Mouse (Mus musculus): ENCODE measurements around the gene Pa2g4. TPM values are rescaled to one million over a fixed set of nuclear protein-coding genes. Genes with fewer than 3 reads are reported as not detected.

The Pa2g4 gene
- total RNA-seq, 2 experiments from 2014 or later, result 43.4 to 50.5 TPM

DNA sequence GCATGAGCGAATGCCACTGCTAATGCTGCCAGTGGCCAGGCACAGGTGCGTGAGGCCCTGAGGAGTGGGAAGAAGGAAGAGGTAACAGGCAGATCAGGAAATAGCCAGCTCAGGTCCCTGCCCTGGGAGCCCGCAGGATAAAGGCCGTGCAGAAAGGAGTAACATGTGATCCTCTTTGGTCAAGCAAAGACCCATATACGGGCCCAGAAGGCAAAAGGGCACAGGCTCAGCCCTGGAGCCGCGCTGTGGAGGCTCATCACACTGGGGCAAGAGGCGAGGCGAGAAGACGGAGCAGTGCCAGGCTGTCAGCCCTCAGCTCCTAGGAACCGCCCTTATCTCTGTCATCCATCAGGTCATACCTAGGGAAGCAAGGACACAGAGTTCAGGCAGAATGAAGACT lies 55.5 kb downstream of the Pa2g4 start:
- intact Hi-C loops (cut with DNase I), result no loop called here
- no peak for DNase-seq

- DNase-seq, result no peak
- intact Hi-C loops (cut with DNase I), result no loop called here
These were observed 56.0 kb downstream of the Pa2g4 start for GRCm38 (mm10) chr10:128509831-128510230.

GRCm38 (mm10) chr10:128509203-128509602 lies 56.6 kb downstream of the Pa2g4 start:
- intact Hi-C loops (cut with DNase I), result no loop called here
- no peak for DNase-seq

- DNase-seq, result no peak
- intact Hi-C loops (cut with DNase I), result no loop called here
These were observed 57.5 kb downstream of the Pa2g4 start for GRCm38 (mm10) chr10:128508260-128508659.

Small RNA genes lying within 50 kb of the gene (microRNA-seq; reads per million reads assigned to microRNA genes)
- 0 reads per million in 2 experiments for gene Gm47275 (ENCODE audit: borderline number of aligned reads in 2 of 2)
- gene Mir6916 (ENCODE audit: borderline number of aligned reads in 2 of 2), result 0.72 to 1.3 reads per million in 2 experiments
- gene Mir6917 (ENCODE audit: borderline number of aligned reads in 2 of 2), result 0 reads per million in 2 experiments

Other genes starting within 250 kb of the Pa2g4 start
- gene Cnpy2, start 243.5 kb downstream of the Pa2g4 start, total RNA-seq (2021), result 10 to 100 TPM; 65.4 to 67.3 TPM
- gene Cs, start 228.3 kb downstream of the Pa2g4 start, total RNA-seq (2021), result 1,000 to 10,000 TPM; 1,152 to 1,240 TPM
- gene Coq10a, start 197.0 kb downstream of the Pa2g4 start, total RNA-seq (2021), result 100 to 1,000 TPM; 304 to 339 TPM
- 10 to 100 TPM; 41.2 to 43.2 TPM for gene Ankrd52, start 188.9 kb downstream of the Pa2g4 start, total RNA-seq (2021)
- gene Slc39a5, start 164.8 kb downstream of the Pa2g4 start, total RNA-seq (2021), result not detected
- 10 to 100 TPM; 44.6 to 49.6 TPM for gene Nabp2, start 154.5 kb downstream of the Pa2g4 start, total RNA-seq (2021)
- 10 to 100 TPM; 16.3 to 18.3 TPM for gene Rnf41, start 154.3 kb downstream of the Pa2g4 start, total RNA-seq (2021)
- gene Smarcc2, start 106.7 kb downstream of the Pa2g4 start, total RNA-seq (2021), result 10 to 100 TPM; 79.8 to 82.7 TPM
- gene Myl6, start 71.8 kb downstream of the Pa2g4 start, total RNA-seq (2021), result 100 to 1,000 TPM; 267 to 286 TPM
- gene Myl6b, start 67.3 kb downstream of the Pa2g4 start, total RNA-seq (2021), result 1 to 10 TPM; 2.8 to 3.2 TPM
- gene Esyt1, start 40.1 kb downstream of the Pa2g4 start, total RNA-seq (2021), result 10 to 100 TPM; 19.3 TPM
- gene Zc3h10, start 18.2 kb downstream of the Pa2g4 start, total RNA-seq (2021), result 1 to 10 TPM; 7.2 to 8.8 TPM
- gene Rpl41, start 16.7 kb downstream of the Pa2g4 start, total RNA-seq (2021), result 1,000 to 10,000 TPM; 1,509 to 1,535 TPM
- 1 to 10 TPM; 8.9 to 9.2 TPM for gene Erbb3, start 23.7 kb upstream of the Pa2g4 start, total RNA-seq (2021)
- 100 to 1,000 TPM; 246 to 289 TPM for gene Rps26, start 60.8 kb upstream of the Pa2g4 start, total RNA-seq (2021)
- gene Ikzf4, start 80.0 kb upstream of the Pa2g4 start, total RNA-seq (2021), result under 1 TPM; 0.62 to 0.69 TPM
- gene Suox, start 108.1 kb upstream of the Pa2g4 start, total RNA-seq (2021), result 10 to 100 TPM; 23.7 to 27.0 TPM
- gene Rab5b, start 130.3 kb upstream of the Pa2g4 start, total RNA-seq (2021), result 10 to 100 TPM; 80.8 to 81.1 TPM
- gene Pmel, start 138.2 kb upstream of the Pa2g4 start, total RNA-seq (2021), result under 1 TPM; 0.46 to 0.50 TPM
- gene Cdk2, start 139.0 kb upstream of the Pa2g4 start, total RNA-seq (2021), result 10 to 100 TPM; 13.8 to 13.9 TPM
- gene Dgka, start 178.9 kb upstream of the Pa2g4 start, total RNA-seq (2021), result 10 to 100 TPM; 11.5 to 12.8 TPM
- gene Pym1, start 181.9 kb upstream of the Pa2g4 start, total RNA-seq (2021), result 1 to 10 TPM; 7.8 to 9.7 TPM
- 1 to 10 TPM; 3.5 to 4.0 TPM for gene Mmp19, start 224.9 kb upstream of the Pa2g4 start, total RNA-seq (2021)
- gene Dnajc14, start 238.1 kb upstream of the Pa2g4 start, total RNA-seq (2021), result 10 to 100 TPM; 32.8 to 36.4 TPM
- gene Tmem198b, start 238.4 kb upstream of the Pa2g4 start, total RNA-seq (2021), result 1 to 10 TPM; 6.8 to 7.0 TPM

Data from heart, postnatal 36 days (tissue).